Mouse (Mus musculus) limb, embryonic 13.5 days (tissue): ENCODE results near the gene Txlnb. TPM values are rescaled to one million over a fixed set of nuclear protein-coding genes. Genes with fewer than 3 reads are reported as not detected.

ENCODE experiments used
- ATAC-seq: fragments of 200-750 bp; cut with Nextera tagmentation; 2 replicates; pipeline ENCODE4 v1.8.0; 2017; ENCODE audit warnings: low read depth, moderate number of reproducible peaks, moderate TSS enrichment; ENCODE audit not compliant: low FRiP score
- H3K27ac ChIP-seq: fragments of 300-500 bp; sonication (generic); 2 replicates; pipeline ENCODE4 v1.5.1; 2015; ENCODE audit warnings: inconsistent platforms, mild to moderate bottlenecking, moderate library complexity
- H3K27me3 ChIP-seq: fragments of 300-500 bp; sonication (generic); 2 replicates; pipeline ENCODE4 v1.6.1; 2015; ENCODE audit warnings: mild to moderate bottlenecking, inconsistent platforms
- H3K36me3 ChIP-seq: fragments of 300-500 bp; sonication (generic); 2 replicates; pipeline ENCODE4 v1.6.1; 2015; ENCODE audit warnings: inconsistent platforms, mild to moderate bottlenecking, moderate library complexity
- H3K4me1 ChIP-seq: fragments of 300-500 bp; sonication (generic); 2 replicates; pipeline ENCODE4 v1.6.1; 2015; ENCODE audit warnings: inconsistent platforms
- H3K4me2 ChIP-seq: fragments of 300-500 bp; sonication (generic); replicated peaks from 2 replicates; pipeline ENCODE4 v1.6.1; 2015; ENCODE audit warnings: inconsistent platforms, mild to moderate bottlenecking, moderate library complexity
- H3K4me3 ChIP-seq: fragments of 300-500 bp; sonication (generic); 2 replicates; pipeline ENCODE4 v1.5.1; 2015; ENCODE audit warnings: moderate library complexity, mild to moderate bottlenecking, inconsistent platforms
- H3K9ac ChIP-seq: fragments of 300-500 bp; sonication (generic); 2 replicates; pipeline ENCODE4 v1.6.1; 2015; ENCODE audit warnings: mild to moderate bottlenecking, inconsistent platforms
- H3K9me3 ChIP-seq: fragments of 300-500 bp; sonication (generic); 2 replicates; pipeline ENCODE4 v1.6.1; 2016; ENCODE audit warnings: inconsistent platforms
- WGBS: fragments of 180-500 bp; shearing (Covaris S2); methylation state at CpG from one replicate; pipeline ENCODE4 v1.1.7; 2015; 5-methylcytosine and 5-hydroxymethylcytosine counted together
- polyA plus RNA-seq: library from polyadenylated mRNA; unstranded; fragments of >200 nt; fragmentation: Nextera tagmentation; extraction: Ambion mirVana; gene quantifications from 2 replicates; pipeline ENCODE4 v1.2.1, GENCODE M21; 2015

Gene Txlnb
- polyA plus RNA-seq, 1 experiment from 2014 or later: 4.5 TPM

GRCm38 (mm10) chr10:17880724-17881123, 84.7 kb downstream of the Txlnb start:
- no peak for ATAC-seq
- peaks cover 10% of the 10 kb centered on the region for H3K4me1 ChIP-seq
- no peaks in the 10 kb centered on the region for H3K36me3 ChIP-seq
- no peaks in the 10 kb centered on the region for H3K9me3 ChIP-seq
- H3K27ac ChIP-seq: no peak overlapping the region
- no peak overlapping the region for H3K4me3 ChIP-seq
- H3K4me2 ChIP-seq: no peak overlapping the region
- no peak overlapping the region for H3K9ac ChIP-seq
- 51% methylated on average over 2 of the region's 2 CpGs for WGBS
- H3K27me3 ChIP-seq: no peaks in the 10 kb centered on the region

Other genes starting within 250 kb of the Txlnb start
- gene Cited2, start 73.0 kb upstream of the Txlnb start, polyA plus RNA-seq: 37.3 and 40.6 TPM in 2 replicates
- 5.6 and 6.3 TPM in 2 replicates for gene Heca, start 151.8 kb downstream of the Txlnb start, polyA plus RNA-seq
- 151 TPM in 2 replicates for gene Abracl, start 227.1 kb downstream of the Txlnb start, polyA plus RNA-seq